16 mouse cellular contexts compared by ENCODE assay signal in the genomic region with DNA sequence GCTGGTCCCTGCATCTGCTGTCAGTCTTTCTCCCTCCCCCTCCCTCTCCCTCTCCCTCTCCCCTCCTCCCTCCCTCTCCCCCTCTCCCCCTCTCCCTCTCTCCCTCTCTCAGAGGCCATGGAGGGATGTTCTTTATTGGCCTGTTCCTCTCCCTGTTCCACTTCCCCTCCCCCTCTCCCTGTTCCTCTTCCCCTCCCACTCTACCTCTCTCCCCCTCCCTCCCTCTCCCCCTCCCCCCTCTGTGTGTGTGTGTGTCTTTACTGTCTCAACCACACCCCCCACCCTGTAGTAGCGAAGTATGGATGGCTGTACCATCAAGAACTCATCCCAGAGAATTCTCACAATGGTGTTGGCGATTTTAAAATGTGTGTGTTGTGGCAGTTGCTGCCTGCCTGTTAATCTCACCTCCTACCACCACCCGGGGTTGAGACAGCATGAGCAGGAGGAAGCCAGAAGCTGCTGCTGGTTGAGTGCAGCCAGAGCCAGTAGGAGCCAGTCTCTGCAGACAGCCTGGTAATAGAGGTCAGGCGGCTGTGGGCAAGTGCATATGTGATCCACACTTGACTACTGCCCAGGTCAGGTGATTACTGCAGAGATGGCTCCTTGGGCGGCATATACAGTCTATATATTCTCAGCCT.
DNase-seq lines count a peak whose midpoint lies in the region; ATAC-seq and TF ChIP-seq lines count a peak whose summit lies in the region.
"Had no signal": no experiment of that assay in that cellular context is flagged by ENCODE, and none has a peak within 500 bp of the region (broad histone marks: within the 10 kb centered on the region; RNA-seq: fewer than 3 reads in every experiment).

No protein-coding gene starts in this region.

- ATAC-seq in frontal cortex, adult (ENCODE audit: low TSS enrichment), result peak; percentile 88
- ATAC-seq in megakaryocyte, adult 5-6 weeks (ENCODE audit: poor library complexity, severe bottlenecking), result peak; percentile 49
- ATAC-seq in stomach, postnatal 0 days (ENCODE audit: low FRiP score, low TSS enrichment), result no peak
- ATAC-seq: hindbrain, postnatal 0 days; midbrain, embryonic 16.5 days had no signal

- no peak overlapping the region for H3K4me3 ChIP-seq in MEL (ENCODE audit: control insufficient read depth in 1 of 2, insufficient read depth in 1 of 2, low read depth in 2 of 2, low read length in 2 of 2)
- H3K4me3 ChIP-seq in stomach, postnatal 0 days (ENCODE audit: low read depth, low read length), result no peak overlapping the region
- H3K4me3 ChIP-seq: embryonic facial prominence, embryonic 13.5 days had no signal

- peaks cover 0 to 8% of the 10 kb centered on the region in 2 experiments; a peak in 1 of 4 replicates for H3K4me1 ChIP-seq in MEL (ENCODE audit: control insufficient read depth in 1 of 2, insufficient read depth in 2 of 2, low read length in 2 of 2)
- H3K4me1 ChIP-seq in stomach, postnatal 0 days (replicated peaks; ENCODE audit: control insufficient read depth, insufficient read depth), result no peaks in the 10 kb centered on the region
- H3K4me1 ChIP-seq: embryonic facial prominence, embryonic 13.5 days had no signal

- H3K27ac ChIP-seq in MEL (ENCODE audit: control insufficient read depth, low read depth, low read length), result no peak overlapping the region
- H3K27ac ChIP-seq in stomach, postnatal 0 days (replicated peaks), result no peak overlapping the region
- H3K27ac ChIP-seq: embryonic facial prominence, embryonic 13.5 days; hindbrain, postnatal 0 days had no signal

- no peak for TF ChIP-seq POLR2A in MEL (IDR thresholded peaks at IDR 0.05; ENCODE audit: control insufficient read depth in 1 of 2, insufficient read depth in 1 of 2, low read depth in 1 of 2, low read length in 2 of 2, poor library complexity in 1 of 2)

- H3K27me3 ChIP-seq in MEL (ENCODE audit: control insufficient read depth in 1 of 2, insufficient read depth in 2 of 2, low read length in 2 of 2), result peaks cover 0 to 2% of the 10 kb centered on the region in 2 experiments; a peak in 1 of 4 replicates
- H3K27me3 ChIP-seq in stomach, postnatal 0 days (ENCODE audit: control insufficient read depth, insufficient read depth, low read length), result no peaks in the 10 kb centered on the region
- H3K27me3 ChIP-seq: embryonic facial prominence, embryonic 13.5 days had no signal

- H3K9ac ChIP-seq in MEL (ENCODE audit: control insufficient read depth, low read depth, low read length, poor library complexity, severe bottlenecking), result no peak overlapping the region
- H3K9ac ChIP-seq in stomach, postnatal 0 days (ENCODE audit: low read length), result no peak overlapping the region
- H3K9ac ChIP-seq: embryonic facial prominence, embryonic 13.5 days had no signal

- H3K36me3 ChIP-seq in MEL (ENCODE audit: control insufficient read depth in 1 of 2, insufficient read depth in 2 of 2, low read length in 2 of 2), result no peaks in the 10 kb centered on the region
- no peaks in the 10 kb centered on the region for H3K36me3 ChIP-seq in stomach, postnatal 0 days (ENCODE audit: control insufficient read depth, insufficient read depth, low read length)
- H3K36me3 ChIP-seq: embryonic facial prominence, embryonic 13.5 days had no signal

- TF ChIP-seq CTCF in MEL (IDR thresholded peaks at IDR 0.05 in 2 of 3, conservative IDR thresholded peaks at IDR 0.05 in 1 of 3; ENCODE audit: control insufficient read depth in 1 of 3, insufficient read depth in 1 of 3, low read depth in 2 of 3, low read length in 3 of 3, poor library complexity in 1 of 3, severe bottlenecking in 1 of 3), result no peak
- TF ChIP-seq CTCF in stomach, postnatal 0 days (IDR thresholded peaks at IDR 0.05; ENCODE audit: low read depth), result no peak

- H3K79me2 ChIP-seq in MEL (ENCODE audit: control insufficient read depth, insufficient read depth, low read length, poor library complexity), result no peaks in the 10 kb centered on the region

- H3K4me2 ChIP-seq in stomach, postnatal 0 days (replicated peaks; ENCODE audit: low read depth), result no peak overlapping the region
- H3K4me2 ChIP-seq: embryonic facial prominence, embryonic 13.5 days had no signal

- no peaks in the 10 kb centered on the region for H3K9me3 ChIP-seq in MEL (replicated peaks; ENCODE audit: insufficient read depth, low read length)
- no peaks in the 10 kb centered on the region for H3K9me3 ChIP-seq in stomach, postnatal 0 days (ENCODE audit: control insufficient read depth, low read length)

- no peak for TF ChIP-seq RAD21 in MEL (IDR thresholded peaks at IDR 0.05; ENCODE audit: low read depth, low read length)

- no peak for DNase-seq in frontal cortex, postnatal 14 days (ENCODE audit: low spot score in 2 of 2)
- peak; percentile 20 for DNase-seq in retina, postnatal 1 day
- no peak for DNase-seq in retina, embryonic 14.5 days (ENCODE audit: low spot score)
- peak; percentile 50 for DNase-seq in MEL (ENCODE audit: low read depth, low spot score)
- no peak for DNase-seq in stomach, postnatal 0 days (ENCODE audit: low spot score)
- DNase-seq in cerebellum, postnatal 36 days, result no peak
- DNase-seq: cerebellum, adult 18-20 months; heart, postnatal 4 days; kidney, adult 8-10 months; kidney, postnatal 36 days; lung, postnatal 10 days had no signal

- WGBS in stomach, postnatal 0 days, result 71% methylated on average over 5 of the region's 5 CpGs

- no peak for TF ChIP-seq EP300 in MEL (IDR thresholded peaks at IDR 0.05; ENCODE audit: low read depth in 1 of 2, low read length in 2 of 2)
- TF ChIP-seq EP300 in stomach, postnatal 0 days (optimal IDR thresholded peaks at IDR 0.05), result no peak

TF ChIP-seq in MEL, 35 proteins besides CTCF, POLR2A, EP300 and RAD21:
- TF ChIP-seq USF1 (IDR thresholded peaks at IDR 0.05; ENCODE audit: low read depth, low read length) (no peak), TCF12 (IDR thresholded peaks at IDR 0.05; ENCODE audit: low read depth, low read length) (no peak), USF2 (IDR thresholded peaks at IDR 0.05; ENCODE audit: borderline replicate concordance in 1 of 2, insufficient read depth in 1 of 2, low read depth in 1 of 2, low read length in 2 of 2) (no peak), SMC3 (IDR thresholded peaks at IDR 0.05; ENCODE audit: low read depth, low read length) (no peak), GATA1 (IDR thresholded peaks at IDR 0.05; ENCODE audit: low read depth, low read length) (no peak), NRF1 (IDR thresholded peaks at IDR 0.05; ENCODE audit: insufficient read depth, low read depth, low read length, poor library complexity, severe bottlenecking) (no peak), TAL1 (IDR thresholded peaks at IDR 0.05; ENCODE audit: low read length) (no peak), MAX (IDR thresholded peaks at IDR 0.05; ENCODE audit: low read length) (no peak), NELFE (IDR thresholded peaks at IDR 0.05; ENCODE audit: low read depth, low read length) (no peak), ZNF384 (IDR thresholded peaks at IDR 0.05; ENCODE audit: low read depth, low read length) (no peak), BHLHE40 (IDR thresholded peaks at IDR 0.05; ENCODE audit: borderline replicate concordance, low read depth, low read length) (no peak), ZC3H11A (IDR thresholded peaks at IDR 0.05; ENCODE audit: low read depth, low read length) (no peak), POLR2AphosphoS2 (IDR thresholded peaks at IDR 0.05; ENCODE audit: low read length) (no peak), JUND (IDR thresholded peaks at IDR 0.05; ENCODE audit: low read depth, low read length) (no peak), CHD2 (IDR thresholded peaks at IDR 0.05; ENCODE audit: low read length) (no peak), ZKSCAN1 (IDR thresholded peaks at IDR 0.05; ENCODE audit: low read depth, low read length) (no peak), GABPA (IDR thresholded peaks at IDR 0.05; ENCODE audit: low read depth, low read length) (no peak)
TF ChIP-seq in MEL: peak in this region for 0.

Comparison
In these comparisons a context has a peak if more than half of its experiments do, and no peak if none do; other contexts are left out.
1. DNase-seq: peak in retina, postnatal 1 day (single experiment) and MEL (single experiment); none in frontal cortex, postnatal 14 days (0 of 2), retina, embryonic 14.5 days (single experiment), stomach, postnatal 0 days (single experiment) and cerebellum, postnatal 36 days (0 of 2).